Mouse (Mus musculus) left cerebral cortex, adult 8-10 months (tissue): Measurements from ENCODE around the gene Rexo1. TPM values are rescaled to one million over a fixed set of nuclear protein-coding genes. Genes with fewer than 3 reads are reported as not detected.

Experiments
- DNase-seq, 2 experiments: peaks; one replicate each; pipeline ENCODE4 v3.0.0; 2022; ENCODE audit warnings: low spot score in 2 of 2
- total RNA-seq, 4 experiments: library from RNA; stranded (reverse); gene quantifications; 2 replicates each; pipeline ENCODE4 v1.2.4; 2022

Rexo1 gene
- total RNA-seq, 4 experiments from 2014 or later: 40.7 to 46.6 (median 44.7) TPM

GRCm38 (mm10) chr10:80584642-80585552 lies 23.5 kb upstream of the Rexo1 start:
- DNase-seq: no peak

GRCm38 (mm10) chr10:80584045-80584488 lies 22.7 kb upstream of the Rexo1 start:
- no peak for DNase-seq

- no peak for DNase-seq
Observed at GRCm38 (mm10) chr10:80583047-80583446, 21.7 kb upstream of the Rexo1 start.

- peak in 1 of 2 experiments; percentile 58 for DNase-seq
Observed at GRCm38 (mm10) chr10:80578911-80579310, 17.6 kb upstream of the Rexo1 start.

- peak in 1 of 2 experiments; percentile 47 for DNase-seq
Observed at GRCm38 (mm10) chr10:80578131-80578750, 16.9 kb upstream of the Rexo1 start.

GRCm38 (mm10) chr10:80577195-80578130 lies 16.1 kb upstream of the Rexo1 start, which contains the start of gene Klf16:
Klf16 (minus strand) TSS chr10:80577321.
- DNase-seq: peak; percentile 92 to 97

- no peak for DNase-seq
Observed at GRCm38 (mm10) chr10:80576351-80577194, 15.2 kb upstream of the Rexo1 start.

GRCm38 (mm10) chr10:80575925-80576324 lies 14.6 kb upstream of the Rexo1 start:
- DNase-seq: no peak

- DNase-seq: no peak
Observed at GRCm38 (mm10) chr10:80574896-80575295, 13.5 kb upstream of the Rexo1 start.

GRCm38 (mm10) chr10:80573944-80574343 lies 12.6 kb upstream of the Rexo1 start:
- no peak for DNase-seq

GRCm38 (mm10) chr10:80572477-80572876 lies 11.1 kb upstream of the Rexo1 start:
- no peak for DNase-seq

GRCm38 (mm10) chr10:80570871-80571836 lies 9.8 kb upstream of the Rexo1 start:
- peak in 1 of 2 experiments; percentile 58 for DNase-seq

GRCm38 (mm10) chr10:80570419-80570818 lies 9.1 kb upstream of the Rexo1 start:
- no peak for DNase-seq

GRCm38 (mm10) chr10:80569664-80570066 lies 8.3 kb upstream of the Rexo1 start:
- no peak for DNase-seq

GRCm38 (mm10) chr10:80568876-80569275 lies 7.5 kb upstream of the Rexo1 start:
- no peak for DNase-seq

GRCm38 (mm10) chr10:80566375-80567092 lies 5.2 kb upstream of the Rexo1 start:
- peak; percentile 85 to 91 for DNase-seq

GRCm38 (mm10) chr10:80560621-80561020 lies 739 bp downstream of the Rexo1 start:
- DNase-seq: no peak

- DNase-seq: no peak
Observed at GRCm38 (mm10) chr10:80559431-80559830, 1.9 kb downstream of the Rexo1 start.
